Mouse (Mus musculus) liver, embryonic 16.5 days (tissue): Measurements from ENCODE around the gene Cd5. TPM values are rescaled to one million over a fixed set of nuclear protein-coding genes. Genes with fewer than 3 reads are reported as not detected.

Experiments
- ATAC-seq: fragments of 200-750 bp; cut with Nextera tagmentation; 2 replicates; pipeline ENCODE4 v1.8.0; 2017; ENCODE audit warnings: low read depth, mild to moderate bottlenecking, moderate number of reproducible peaks, moderate library complexity
- H3K27ac ChIP-seq: fragments of 300-500 bp; sonication (generic); 2 replicates; pipeline ENCODE4 v1.5.1; 2014; ENCODE audit warnings: mild to moderate bottlenecking, low read length
- H3K27me3 ChIP-seq: fragments of 300-500 bp; sonication (generic); 2 replicates; pipeline ENCODE4 v1.6.1; 2014; ENCODE audit warnings: low read depth, low read length, mixed read lengths; ENCODE audit not compliant: control insufficient read depth, insufficient read depth
- H3K36me3 ChIP-seq: fragments of 300-500 bp; sonication (generic); 2 replicates; pipeline ENCODE4 v1.6.1; 2014; ENCODE audit warnings: mild to moderate bottlenecking; ENCODE audit not compliant: control insufficient read depth, insufficient read depth
- H3K4me1 ChIP-seq: fragments of 300-500 bp; sonication (generic); 2 replicates; pipeline ENCODE4 v1.6.1; 2014; ENCODE audit warnings: low read depth, low read length, mixed read lengths; ENCODE audit not compliant: control insufficient read depth
- H3K4me2 ChIP-seq: fragments of 300-500 bp; sonication (generic); 2 replicates; pipeline ENCODE4 v1.6.1; 2014; ENCODE audit warnings: low read depth, low read length, mixed read lengths
- H3K4me3 ChIP-seq: fragments of 300-500 bp; sonication (generic); 2 replicates; pipeline ENCODE4 v1.5.1; 2014; ENCODE audit warnings: low read depth, mild to moderate bottlenecking, low read length
- H3K9ac ChIP-seq: fragments of 300-500 bp; sonication (generic); 2 replicates; pipeline ENCODE4 v1.6.1; 2014; ENCODE audit warnings: low read depth, low read length
- H3K9me3 ChIP-seq: fragments of 300-500 bp; sonication (generic); replicated peaks from 2 replicates; pipeline ENCODE4 v1.6.1; 2016; ENCODE audit warnings: low read length; ENCODE audit not compliant: control insufficient read depth
- WGBS: fragments of 180-500 bp; shearing (Covaris S2); extraction: QIAGEN DNeasy Blood & Tissue Kit; methylation state at CpG from one replicate; pipeline ENCODE4 v1.1.7; 2014; ENCODE audit not compliant: insufficient replicate concordance; 5-methylcytosine and 5-hydroxymethylcytosine counted together
- polyA plus RNA-seq: library from polyadenylated mRNA; unstranded; fragments of >200 nt; fragmentation: Nextera tagmentation; extraction: Ambion mirVana; gene quantifications from 2 replicates; pipeline ENCODE4 v1.2.1, GENCODE M21; 2015

The Cd5 gene
- polyA plus RNA-seq, 1 experiment from 2014 or later: not detected

- no peak overlapping the region for H3K27ac ChIP-seq
- H3K4me2 ChIP-seq: no peak overlapping the region
- no peaks in the 10 kb centered on the region for H3K9me3 ChIP-seq
- H3K9ac ChIP-seq: no peak overlapping the region
- no peaks in the 10 kb centered on the region for H3K4me1 ChIP-seq
- no peaks in the 10 kb centered on the region for H3K27me3 ChIP-seq
- H3K36me3 ChIP-seq: no peaks in the 10 kb centered on the region
- no peak overlapping the region for H3K4me3 ChIP-seq
- ATAC-seq: no peak
- WGBS: 83% methylated on average over 6 of the region's 6 CpGs
These were observed 35.3 kb upstream of the Cd5 start for GRCm38 (mm10) chr19:10774141-10774540.

- Histone ChIP-seq H3K4me3 (no peak overlapping the region), H3K27ac (no peak overlapping the region), H3K36me3 (no peaks in the 10 kb centered on the region), H3K4me1 (no peaks in the 10 kb centered on the region), H3K9ac (no peak overlapping the region), H3K9me3 (no peaks in the 10 kb centered on the region), H3K27me3 (no peaks in the 10 kb centered on the region), H3K4me2 (no peak overlapping the region)
- 50% methylated on average over 7 of the region's 7 CpGs for WGBS
- ATAC-seq: no peak
These were observed 34.6 kb upstream of the Cd5 start for GRCm38 (mm10) chr19:10773384-10773783.

GRCm38 (mm10) chr19:10772866-10773265 is 34.1 kb upstream of the Cd5 start:
- Histone ChIP-seq H3K4me3 (no peak overlapping the region), H3K4me1 (no peaks in the 10 kb centered on the region), H3K4me2 (no peak overlapping the region), H3K27me3 (no peaks in the 10 kb centered on the region), H3K27ac (no peak overlapping the region), H3K36me3 (no peaks in the 10 kb centered on the region), H3K9me3 (no peaks in the 10 kb centered on the region), H3K9ac (no peak overlapping the region)
- 75% methylated on average over 10 of the region's 10 CpGs for WGBS
- no peak for ATAC-seq

- H3K4me3 ChIP-seq: no peak overlapping the region
- no peaks in the 10 kb centered on the region for H3K9me3 ChIP-seq
- WGBS: 58% methylated on average over 7 of the region's 7 CpGs
- ATAC-seq: no peak
- H3K27me3 ChIP-seq: no peaks in the 10 kb centered on the region
- H3K4me1 ChIP-seq: no peaks in the 10 kb centered on the region
- H3K4me2 ChIP-seq: no peak overlapping the region
- H3K9ac ChIP-seq: no peak overlapping the region
- H3K36me3 ChIP-seq: no peaks in the 10 kb centered on the region
- H3K27ac ChIP-seq: no peak overlapping the region
These were observed 33.2 kb upstream of the Cd5 start for GRCm38 (mm10) chr19:10771995-10772394.

GRCm38 (mm10) chr19:10769429-10770195 is 30.8 kb upstream of the Cd5 start:
- WGBS: 56% methylated on average over 12 of the region's 12 CpGs
- no peak overlapping the region for H3K27ac ChIP-seq
- no peaks in the 10 kb centered on the region for H3K36me3 ChIP-seq
- no peaks in the 10 kb centered on the region for H3K4me1 ChIP-seq
- no peaks in the 10 kb centered on the region for H3K27me3 ChIP-seq
- no peak overlapping the region for H3K4me3 ChIP-seq
- no peak for ATAC-seq
- H3K9me3 ChIP-seq: no peaks in the 10 kb centered on the region
- H3K4me2 ChIP-seq: no peak overlapping the region
- no peak overlapping the region for H3K9ac ChIP-seq

GRCm38 (mm10) chr19:10768694-10769428 is 30.1 kb upstream of the Cd5 start:
- WGBS: 49% methylated on average over 6 of the region's 6 CpGs
- Histone ChIP-seq H3K4me3 (no peak overlapping the region), H3K4me2 (no peak overlapping the region), H3K9me3 (no peaks in the 10 kb centered on the region), H3K27me3 (no peaks in the 10 kb centered on the region), H3K27ac (no peak overlapping the region), H3K36me3 (no peaks in the 10 kb centered on the region), H3K9ac (no peak overlapping the region), H3K4me1 (no peaks in the 10 kb centered on the region)
- ATAC-seq: no peak

GRCm38 (mm10) chr19:10767631-10768030 is 28.8 kb upstream of the Cd5 start:
- Histone ChIP-seq H3K27me3 (no peaks in the 10 kb centered on the region), H3K9ac (no peak overlapping the region), H3K9me3 (no peaks in the 10 kb centered on the region), H3K36me3 (no peaks in the 10 kb centered on the region), H3K27ac (no peak overlapping the region), H3K4me3 (no peak overlapping the region), H3K4me2 (no peak overlapping the region), H3K4me1 (no peaks in the 10 kb centered on the region)
- no peak for ATAC-seq
- 67% methylated on average over 10 of the region's 10 CpGs for WGBS

- H3K4me3 ChIP-seq: no peak overlapping the region
- ATAC-seq: no peak
- 59% methylated on average over 21 of the region's 21 CpGs for WGBS
These were observed 24.7 kb upstream of the Cd5 start for GRCm38 (mm10) chr19:10763381-10764031.

GRCm38 (mm10) chr19:10762468-10762867 is 23.7 kb upstream of the Cd5 start:
- Histone ChIP-seq H3K9me3 (no peaks in the 10 kb centered on the region), H3K4me1 (no peaks in the 10 kb centered on the region), H3K4me3 (no peak overlapping the region), H3K36me3 (no peaks in the 10 kb centered on the region), H3K27me3 (no peaks in the 10 kb centered on the region), H3K4me2 (no peak overlapping the region), H3K9ac (no peak overlapping the region), H3K27ac (no peak overlapping the region)
- ATAC-seq: no peak
- 55% methylated on average over 6 of the region's 6 CpGs for WGBS

More at GRCm38 (mm10) chr19:10763381-10764031, 24.7 kb upstream of the Cd5 start:
- H3K4me2 ChIP-seq: no peak overlapping the region
- H3K36me3 ChIP-seq: no peaks in the 10 kb centered on the region
- no peaks in the 10 kb centered on the region for H3K9me3 ChIP-seq
- H3K9ac ChIP-seq: no peak overlapping the region
- no peaks in the 10 kb centered on the region for H3K27me3 ChIP-seq
- H3K4me1 ChIP-seq: no peaks in the 10 kb centered on the region
- no peak overlapping the region for H3K27ac ChIP-seq
